Mouse (Mus musculus): ENCODE data around the gene Psd4. TPM values are rescaled to one million over a fixed set of nuclear protein-coding genes. Genes with fewer than 3 reads are reported as not detected.

Psd4 gene
- total RNA-seq, 2 experiments from 2014 or later = 4.2 to 10.9 TPM

DNA sequence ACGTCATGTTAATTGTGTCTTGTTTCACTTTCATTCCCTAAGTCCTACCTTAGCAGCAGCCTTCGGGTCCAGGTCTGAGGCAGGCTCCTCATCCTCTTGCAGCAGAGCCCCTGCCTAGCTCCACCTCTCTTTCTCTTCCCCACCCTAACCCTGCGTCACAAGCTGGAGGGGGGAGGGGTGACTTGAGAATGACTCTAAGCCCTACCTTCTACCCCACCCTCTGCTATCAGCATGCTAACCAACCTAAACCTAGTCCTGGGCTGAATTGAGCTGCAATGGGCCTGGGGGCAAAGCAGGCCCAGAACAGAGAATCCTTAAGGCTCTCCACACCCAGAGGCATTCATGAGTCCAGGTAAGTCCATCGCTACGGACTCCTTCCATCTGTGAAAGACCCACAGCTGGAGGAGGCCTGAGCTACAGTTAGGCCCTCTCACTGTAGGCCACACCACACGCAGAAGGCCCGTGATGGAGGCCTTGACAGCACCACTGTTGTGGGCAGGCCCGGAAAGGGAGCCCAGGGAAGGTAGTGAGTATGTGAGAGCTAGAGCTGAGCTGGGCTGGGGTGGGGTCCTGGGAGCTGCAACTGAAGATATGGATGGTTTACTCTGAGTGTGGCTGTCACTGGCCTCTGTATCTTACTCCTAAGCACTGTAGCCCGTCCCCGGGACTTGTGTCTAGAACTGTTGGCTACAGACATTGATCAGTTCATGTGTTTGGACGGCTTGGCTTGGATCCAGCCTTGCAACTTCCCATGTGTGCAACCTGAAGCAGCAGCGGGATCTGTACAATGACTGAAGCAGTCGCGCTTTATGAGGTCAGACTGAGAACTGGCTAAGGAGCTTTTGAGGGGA, 18.0 kb downstream of the Psd4 start:
- ATAC-seq (replicated peaks; ENCODE audit: low FRiP score, poor library complexity, severe bottlenecking) = peak; percentile 76

DNA sequence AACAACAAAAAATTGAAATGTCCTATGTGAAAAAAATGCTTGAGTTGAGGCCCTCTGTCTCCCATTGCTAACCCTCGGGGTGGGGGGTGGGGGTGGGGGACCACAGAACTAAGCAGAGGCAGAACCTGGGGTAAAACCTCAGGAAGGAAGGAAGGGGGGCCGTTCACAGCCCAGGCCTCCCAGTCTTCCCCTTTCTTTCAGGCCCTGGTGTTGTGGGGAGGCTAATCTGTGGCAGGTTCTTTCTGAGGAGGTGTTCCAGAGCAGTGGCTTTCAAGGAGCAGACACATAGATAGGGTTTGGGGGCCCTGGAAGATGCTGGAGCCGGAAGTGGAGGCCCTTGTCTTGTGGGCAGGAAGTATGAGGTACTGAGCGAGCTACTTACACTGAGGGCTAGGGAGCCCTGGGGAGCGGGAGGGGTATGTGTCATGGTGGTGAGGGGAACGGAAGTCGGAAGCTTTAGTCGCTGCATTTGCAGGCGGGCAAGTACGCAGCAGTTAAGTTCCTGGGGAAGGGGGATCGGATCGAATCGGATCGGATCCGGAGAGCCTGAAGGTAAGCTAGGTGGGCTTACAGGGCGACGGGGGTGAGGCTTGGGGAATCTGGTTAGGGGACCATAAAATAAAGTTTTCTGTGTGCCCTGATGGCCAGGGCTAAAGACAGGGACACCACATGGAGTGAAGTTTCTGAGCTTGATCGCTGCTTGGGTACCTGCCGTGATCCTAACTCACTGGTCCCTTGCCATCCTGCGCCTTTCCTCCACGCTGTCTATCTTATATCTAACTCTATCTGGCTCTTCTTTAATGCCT, 19.0 kb downstream of the Psd4 start:
- no peak for ATAC-seq (replicated peaks; ENCODE audit: low FRiP score, poor library complexity, severe bottlenecking)

DNA sequence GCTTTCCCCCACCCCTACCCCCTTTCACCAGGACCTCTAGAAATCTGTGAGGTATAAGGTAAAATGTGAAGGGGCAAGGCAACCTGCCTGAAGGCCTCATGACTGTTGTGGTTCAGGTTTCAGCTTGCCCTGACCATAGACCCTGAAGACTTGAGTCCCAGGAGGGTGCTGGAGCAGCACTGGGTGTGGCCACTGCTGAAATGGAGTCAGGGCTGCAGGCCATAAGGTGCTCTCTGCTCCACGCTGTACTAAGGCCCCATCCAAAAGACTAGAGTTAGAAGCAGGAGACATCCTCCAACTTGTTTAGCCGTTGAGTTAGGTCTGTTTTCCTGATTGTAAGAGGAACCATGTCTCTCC, 19.6 kb downstream of the Psd4 start:
- no peak for ATAC-seq (replicated peaks; ENCODE audit: low FRiP score, poor library complexity, severe bottlenecking)

DNA sequence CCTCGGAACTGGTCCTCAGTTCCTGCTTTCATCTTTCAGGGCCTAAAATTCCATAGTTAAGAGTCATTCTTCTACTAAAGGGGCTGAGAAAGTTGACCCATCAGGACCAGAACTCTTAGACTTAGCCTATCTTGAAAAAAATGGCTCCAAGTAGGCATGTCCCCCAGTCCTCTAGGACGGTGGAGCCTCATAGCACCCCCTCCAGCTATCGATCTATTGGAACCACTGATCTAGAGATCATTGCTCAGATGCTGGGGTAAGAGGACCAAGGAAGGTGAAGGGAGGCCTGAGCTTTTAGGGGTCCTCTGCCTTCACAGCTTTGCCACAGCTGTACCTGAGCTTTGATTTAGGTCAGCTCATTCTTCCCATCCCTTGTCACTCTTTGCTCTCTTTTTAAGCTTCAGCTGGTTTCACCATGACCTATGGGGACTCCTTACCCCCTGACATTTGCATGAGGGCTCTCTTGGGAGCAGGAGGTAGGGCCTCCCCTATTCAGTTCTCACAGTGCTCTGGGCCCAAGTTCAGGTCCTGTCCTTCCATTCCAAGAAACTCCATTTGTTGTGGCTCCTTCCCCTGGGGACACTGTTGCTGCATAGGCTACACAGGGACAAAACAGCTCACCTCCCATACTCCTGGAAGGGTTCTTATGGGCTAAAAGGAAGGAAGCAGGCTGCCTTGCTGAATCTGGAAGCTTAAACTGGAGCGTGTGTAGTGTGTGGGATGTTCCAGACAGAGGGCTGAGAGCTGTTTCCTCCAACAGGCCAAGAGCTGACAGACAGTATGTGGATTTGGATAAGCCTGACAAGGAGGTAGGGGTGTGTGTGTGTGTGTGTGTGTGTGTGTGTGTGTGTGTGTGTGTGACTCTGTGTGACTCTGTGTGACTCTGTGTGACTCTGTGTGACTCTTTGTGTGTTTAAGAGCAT, 20.2 kb downstream of the Psd4 start:
- no peak for ATAC-seq (replicated peaks; ENCODE audit: low FRiP score, poor library complexity, severe bottlenecking)

DNA sequence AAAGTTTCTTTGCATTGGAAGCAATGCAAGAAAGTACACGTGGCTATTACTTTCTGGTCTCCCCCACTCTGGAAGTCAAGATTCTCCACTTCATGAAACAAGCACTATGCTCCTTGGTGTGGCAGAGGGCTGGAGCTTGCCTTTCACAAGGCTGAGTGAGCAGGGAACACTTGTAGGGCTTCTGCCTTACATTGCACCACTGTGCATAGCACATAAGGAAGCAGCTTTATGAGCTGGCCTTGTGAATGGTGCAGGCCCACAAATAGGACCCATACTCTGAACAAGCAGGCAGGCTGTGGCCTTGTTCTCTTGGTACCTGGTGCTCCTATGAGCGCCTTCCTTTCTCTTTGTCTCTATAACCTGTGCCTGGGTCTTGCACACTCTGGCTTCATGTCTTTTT, 25.9 kb downstream of the Psd4 start:
- ATAC-seq (replicated peaks; ENCODE audit: low FRiP score, poor library complexity, severe bottlenecking) = no peak

DNA sequence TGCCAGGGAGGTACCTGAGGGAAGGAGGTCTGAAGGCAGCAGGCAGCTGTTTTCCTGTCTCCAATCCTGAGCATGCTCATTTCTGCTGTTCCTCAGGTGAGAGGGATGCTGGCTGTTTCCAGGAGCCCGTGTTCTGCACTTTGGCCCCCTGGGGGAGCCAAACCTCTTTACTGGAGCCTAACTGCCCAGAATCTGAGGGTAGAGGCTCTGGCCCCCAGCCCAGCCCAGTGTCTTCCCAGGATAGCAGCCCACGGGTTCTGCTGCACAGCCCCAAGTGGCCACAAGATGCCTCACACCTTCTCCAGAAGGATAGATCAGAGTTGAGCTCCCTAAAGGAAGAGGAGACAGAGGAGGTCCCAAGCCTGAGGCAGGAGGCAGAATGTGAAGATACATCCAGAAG, 29.7 kb downstream of the Psd4 start:
- no peak for ATAC-seq (replicated peaks; ENCODE audit: low FRiP score, poor library complexity, severe bottlenecking)

DNA sequence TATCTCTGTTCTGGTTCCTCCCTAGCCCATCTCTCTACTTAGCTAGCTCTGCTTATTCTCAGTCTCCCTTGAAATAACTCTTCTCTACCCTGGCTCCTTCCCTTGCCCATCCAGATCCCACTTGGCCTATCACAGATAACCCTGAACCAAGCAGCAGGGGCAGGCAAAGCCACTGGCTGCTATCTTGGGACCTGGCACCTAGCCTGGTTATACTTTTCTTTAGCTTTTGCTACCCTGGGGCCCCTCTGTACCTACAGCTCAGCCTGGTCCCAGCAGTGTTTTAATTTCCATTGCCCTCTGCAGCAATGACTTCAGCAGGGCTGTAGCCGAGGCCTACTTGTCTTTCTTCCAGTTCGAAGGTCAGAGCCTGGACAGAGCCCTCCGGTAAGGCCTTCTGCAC, 33.3 kb downstream of the Psd4 start:
- ATAC-seq (replicated peaks; ENCODE audit: low FRiP score, poor library complexity, severe bottlenecking) = no peak

GRCm38 (mm10) chr2:24405345-24406012, 38.1 kb downstream of the Psd4 start:
- no peak for ATAC-seq (replicated peaks; ENCODE audit: low FRiP score, poor library complexity, severe bottlenecking)

DNA sequence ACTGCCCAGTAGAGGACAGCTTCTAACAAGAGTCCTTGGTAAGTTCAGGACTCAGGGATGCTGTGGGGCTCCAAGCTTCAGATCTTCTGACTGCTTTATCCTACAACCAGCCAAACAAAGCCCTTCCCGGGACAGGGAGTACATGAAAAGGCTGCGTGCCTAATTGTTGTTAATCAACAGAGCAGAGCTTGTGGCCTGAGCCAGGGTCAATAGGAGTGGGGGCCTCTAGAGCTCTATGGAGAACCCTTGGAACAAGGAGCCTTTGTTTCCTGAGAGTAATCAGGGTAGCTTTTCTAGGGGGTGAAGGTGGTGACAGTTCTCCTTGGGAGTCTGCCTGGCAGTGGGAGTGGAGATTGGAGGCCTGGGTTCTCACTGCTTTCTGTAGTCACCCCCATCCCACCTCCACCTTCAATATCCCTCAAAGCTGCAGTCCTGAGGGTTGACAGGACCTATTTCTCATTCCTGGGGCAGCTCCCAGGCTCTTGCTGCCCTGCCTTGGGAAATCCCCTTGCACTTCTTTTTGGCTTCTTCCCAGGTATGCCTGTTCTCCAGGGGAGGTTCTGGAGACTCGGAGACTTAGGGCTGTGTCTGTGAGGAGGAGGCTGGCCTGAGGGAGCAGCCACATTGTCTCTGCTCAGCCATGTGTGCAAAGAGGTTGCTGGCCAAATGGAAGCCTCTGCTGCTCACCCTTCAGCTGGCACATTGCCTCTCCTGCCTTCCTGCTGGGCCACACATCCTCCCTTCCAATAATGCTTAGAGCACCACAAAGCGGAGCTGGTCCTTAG, 40.5 kb downstream of the Psd4 start:
- no peak for ATAC-seq (replicated peaks; ENCODE audit: low FRiP score, poor library complexity, severe bottlenecking)

DNA sequence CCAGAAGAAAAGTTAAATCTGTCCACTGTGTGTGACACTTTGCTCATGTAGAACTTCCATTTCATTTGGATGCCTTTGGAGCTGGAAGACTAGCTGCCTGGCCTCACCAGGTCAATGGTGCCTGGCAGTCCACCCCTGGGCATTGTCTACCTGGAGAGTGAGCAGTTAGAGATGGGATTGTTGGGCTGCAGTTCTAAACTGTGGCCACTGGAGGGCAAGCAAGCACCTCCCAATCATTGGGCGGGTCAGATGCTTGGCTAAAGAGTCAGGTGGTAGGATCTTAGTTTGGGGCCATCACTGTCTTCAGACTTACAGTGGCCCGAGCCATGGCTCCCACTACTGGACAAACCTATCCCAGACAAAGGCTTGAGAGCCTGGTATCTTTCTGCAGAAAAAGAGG, 41.8 kb downstream of the Psd4 start:
- ATAC-seq (replicated peaks; ENCODE audit: low FRiP score, poor library complexity, severe bottlenecking) = 0 out of 2 replicates have a peak, but pooled peaks have one; percentile 47

DNA sequence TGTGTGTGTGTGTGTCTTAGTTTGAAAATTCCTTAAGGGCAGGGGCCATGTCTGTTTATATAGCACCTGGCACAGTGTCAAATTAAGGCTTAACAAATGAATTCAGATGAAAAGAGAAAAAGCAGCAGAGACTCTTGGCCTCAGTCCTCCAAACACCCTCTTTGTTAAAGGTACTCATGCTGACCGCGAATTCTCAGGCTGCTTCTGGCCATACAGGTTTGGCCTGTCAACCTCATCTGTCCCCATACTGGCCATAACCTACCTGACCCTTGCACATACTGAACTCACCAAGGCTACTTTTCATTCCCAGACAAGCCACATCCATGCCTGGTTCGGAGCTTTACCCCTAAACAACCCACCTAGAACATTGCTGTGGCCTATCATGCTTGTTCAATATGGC, 45.8 kb downstream of the Psd4 start:
- no peak for ATAC-seq (replicated peaks; ENCODE audit: low FRiP score, poor library complexity, severe bottlenecking)

GRCm38 (mm10) chr2:24413677-24414076, 46.3 kb downstream of the Psd4 start:
- no peak for ATAC-seq (replicated peaks; ENCODE audit: low FRiP score, poor library complexity, severe bottlenecking)

DNA sequence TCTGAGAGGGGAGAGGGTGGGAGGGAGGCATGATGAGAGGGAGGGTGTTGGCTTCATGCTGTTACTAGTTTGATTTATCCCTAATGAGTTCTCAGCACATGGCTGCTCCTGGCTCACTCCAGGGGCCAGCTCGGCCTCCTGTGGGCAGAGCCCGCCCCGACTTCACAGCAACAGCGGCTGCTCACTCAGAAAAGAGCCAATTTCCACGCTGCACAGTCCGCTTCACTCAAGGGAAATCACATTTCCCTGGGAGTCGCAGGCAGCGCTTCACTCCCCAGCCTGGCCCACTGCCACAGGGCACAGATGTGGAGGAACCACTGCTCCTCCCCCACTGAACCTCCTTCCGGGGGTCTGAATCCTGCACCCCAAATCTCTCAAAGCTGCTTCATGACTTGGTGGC, 49.3 kb downstream of the Psd4 start:
- no peak for ATAC-seq (replicated peaks; ENCODE audit: low FRiP score, poor library complexity, severe bottlenecking)

GRCm38 (mm10) chr2:24417106-24417505, 49.7 kb downstream of the Psd4 start:
- ATAC-seq (replicated peaks; ENCODE audit: low FRiP score, poor library complexity, severe bottlenecking) = no peak

- no peak for ATAC-seq (replicated peaks; ENCODE audit: low FRiP score, poor library complexity, severe bottlenecking)
Measured at GRCm38 (mm10) chr2:24417564-24417963, 50.2 kb downstream of the Psd4 start.

DNA sequence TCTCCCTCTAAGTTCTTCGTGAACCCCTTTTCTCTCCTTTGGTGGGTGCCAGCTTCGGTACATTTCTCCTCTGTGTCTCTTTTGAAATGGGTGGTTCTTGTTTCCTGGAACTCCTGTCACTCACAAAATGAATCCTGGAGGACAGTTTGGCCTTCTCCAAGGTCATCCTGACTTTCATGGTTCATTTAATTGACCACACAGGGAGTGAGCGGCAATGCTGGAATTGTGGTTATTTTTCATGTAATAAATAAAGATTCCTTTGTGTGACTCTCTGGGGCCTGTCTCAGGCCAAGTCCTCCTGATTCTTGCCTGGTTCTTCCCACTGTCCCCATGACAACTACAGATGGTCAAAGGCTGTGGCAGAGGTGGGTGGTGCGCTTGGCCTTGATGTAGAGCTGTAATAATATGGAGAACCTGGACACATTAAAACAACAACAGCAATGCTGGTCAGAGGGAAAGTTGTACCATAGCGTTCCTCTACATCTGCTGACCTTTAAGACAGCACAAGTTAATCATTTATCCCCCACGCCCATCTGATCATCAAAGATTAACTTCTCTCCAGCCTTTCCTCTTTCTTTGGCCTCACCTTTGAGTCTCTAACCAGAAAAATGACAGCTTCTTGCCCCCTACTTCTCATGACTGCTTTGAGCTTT, 54.0 kb downstream of the Psd4 start:
- ATAC-seq (replicated peaks; ENCODE audit: low FRiP score, poor library complexity, severe bottlenecking) = no peak

GRCm38 (mm10) chr2:24422815-24423214, 55.4 kb downstream of the Psd4 start:
- no peak for ATAC-seq (replicated peaks; ENCODE audit: low FRiP score, poor library complexity, severe bottlenecking)

- no peak for ATAC-seq (replicated peaks; ENCODE audit: low FRiP score, poor library complexity, severe bottlenecking)
Measured at GRCm38 (mm10) chr2:24425630-24426029, 58.2 kb downstream of the Psd4 start.

Data from erythroid progenitor cell, adult 5-6 weeks (primary cell).